Mouse (Mus musculus) intestine, postnatal 0 days (tissue): ENCODE results near the gene Mfsd4b1. TPM values are rescaled to one million over a fixed set of nuclear protein-coding genes. Genes with fewer than 3 reads are reported as not detected.
A peak's percentile ranks its signal among the peaks of the same experiment; 100 is the strongest.

Experiments used
- ATAC-seq: fragments of 200-750 bp; cut with Nextera tagmentation; 2 replicates; pipeline ENCODE4 v1.8.0; 2017; ENCODE audit warnings: mild to moderate bottlenecking, moderate TSS enrichment, moderate library complexity
- H3K27ac ChIP-seq: fragments of 300-500 bp; sonication (generic); 2 replicates; pipeline ENCODE4 v1.5.1; 2014; ENCODE audit warnings: mild to moderate bottlenecking, low read depth, low read length, moderate library complexity
- H3K27me3 ChIP-seq: fragments of 300-500 bp; sonication (generic); replicated peaks from 2 replicates; pipeline ENCODE4 v1.6.1; 2014; ENCODE audit warnings: low read length, mixed read lengths; ENCODE audit not compliant: control insufficient read depth, insufficient read depth
- H3K36me3 ChIP-seq: fragments of 300-500 bp; sonication (generic); 2 replicates; pipeline ENCODE4 v1.6.1; 2014; ENCODE audit warnings: mild to moderate bottlenecking, moderate library complexity; ENCODE audit not compliant: control insufficient read depth, insufficient read depth
- H3K4me1 ChIP-seq: fragments of 300-500 bp; sonication (generic); replicated peaks from 2 replicates; pipeline ENCODE4 v1.6.1; 2014; ENCODE audit warnings: antibody characterized with exemption, low read length, mixed read lengths; ENCODE audit not compliant: control insufficient read depth, insufficient read depth
- H3K4me2 ChIP-seq: fragments of 300-500 bp; sonication (generic); replicated peaks from 2 replicates; pipeline ENCODE4 v1.6.1; 2014; ENCODE audit warnings: low read depth, mild to moderate bottlenecking, moderate library complexity
- H3K4me3 ChIP-seq: fragments of 300-500 bp; sonication (generic); 2 replicates; pipeline ENCODE4 v1.5.1; 2014; ENCODE audit warnings: low read depth, low read length
- H3K9ac ChIP-seq: fragments of 300-500 bp; sonication (generic); 2 replicates; pipeline ENCODE4 v1.6.1; 2014; ENCODE audit warnings: mild to moderate bottlenecking, low read depth, low read length
- H3K9me3 ChIP-seq: fragments of 300-500 bp; sonication (generic); 2 replicates; pipeline ENCODE4 v1.6.1; 2016; ENCODE audit warnings: mixed run types; ENCODE audit not compliant: control insufficient read depth
- CTCF ChIP-seq: sonication (generic); IDR thresholded peaks from 2 replicates; pipeline ENCODE4 v1.5.1; 2016; ENCODE audit warnings: low read depth, mild to moderate bottlenecking, control low read depth, antibody characterized with exemption, moderate library complexity
- WGBS: fragments of 180-500 bp; shearing (Covaris S2); extraction: QIAGEN DNeasy Blood & Tissue Kit; methylation state at CpG from one replicate; pipeline ENCODE4 v1.1.7; 2014; 5-methylcytosine and 5-hydroxymethylcytosine counted together
- polyA plus RNA-seq: library from polyadenylated mRNA; unstranded; fragments of >200 nt; fragmentation: Nextera tagmentation; extraction: Ambion mirVana; gene quantifications from 2 replicates; pipeline ENCODE4 v1.2.1, GENCODE M21; 2015

Mfsd4b1 gene
- polyA plus RNA-seq, 1 experiment from 2014 or later, result 8.4 TPM

- TF ChIP-seq CTCF, result no peak
- no peak overlapping the region for H3K27ac ChIP-seq
- no peak overlapping the region for H3K4me3 ChIP-seq
- H3K9ac ChIP-seq, result no peak overlapping the region
- no peaks in the 10 kb centered on the region for H3K36me3 ChIP-seq
- H3K27me3 ChIP-seq, result no peaks in the 10 kb centered on the region
- H3K4me1 ChIP-seq, result no peaks in the 10 kb centered on the region
- no peak overlapping the region for H3K4me2 ChIP-seq
- H3K9me3 ChIP-seq, result no peaks in the 10 kb centered on the region
- ATAC-seq, result no peak
- WGBS, result 18% methylated on average over 1 of the region's 1 CpGs
Observed at GRCm38 (mm10) chr10:39961906-39962305, 63.2 kb downstream of the Mfsd4b1 start.

DNA sequence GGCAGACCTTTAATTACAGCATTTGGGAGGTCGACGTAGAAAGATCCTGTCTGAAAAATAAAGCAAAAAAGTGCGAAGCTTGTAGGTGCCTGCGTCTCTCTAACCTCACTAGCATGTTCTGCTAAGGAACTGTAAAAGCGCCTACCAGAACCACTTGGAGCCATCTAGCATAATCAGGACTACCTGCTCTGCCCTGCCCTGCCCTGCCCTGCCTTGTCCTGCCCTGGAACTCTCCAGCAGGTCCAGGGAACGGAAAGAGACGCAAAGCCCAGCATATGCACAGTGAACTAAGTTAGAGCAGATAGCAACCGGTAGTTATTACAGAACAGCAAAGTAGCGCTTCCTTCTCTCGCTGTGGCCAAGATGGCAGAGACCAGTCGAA, 64.6 kb downstream of the Mfsd4b1 start:
- Histone ChIP-seq H3K4me1 (no peaks in the 10 kb centered on the region), H3K27me3 (no peaks in the 10 kb centered on the region), H3K9me3 (no peaks in the 10 kb centered on the region), H3K4me3 (no peak overlapping the region), H3K9ac (no peak overlapping the region), H3K36me3 (no peaks in the 10 kb centered on the region), H3K27ac (no peak overlapping the region), H3K4me2 (peak overlapping the region; percentile 54)
- 36% methylated on average over 11 of the region's 11 CpGs for WGBS
- ATAC-seq, result peak; percentile 68
- TF ChIP-seq CTCF, result no peak

DNA sequence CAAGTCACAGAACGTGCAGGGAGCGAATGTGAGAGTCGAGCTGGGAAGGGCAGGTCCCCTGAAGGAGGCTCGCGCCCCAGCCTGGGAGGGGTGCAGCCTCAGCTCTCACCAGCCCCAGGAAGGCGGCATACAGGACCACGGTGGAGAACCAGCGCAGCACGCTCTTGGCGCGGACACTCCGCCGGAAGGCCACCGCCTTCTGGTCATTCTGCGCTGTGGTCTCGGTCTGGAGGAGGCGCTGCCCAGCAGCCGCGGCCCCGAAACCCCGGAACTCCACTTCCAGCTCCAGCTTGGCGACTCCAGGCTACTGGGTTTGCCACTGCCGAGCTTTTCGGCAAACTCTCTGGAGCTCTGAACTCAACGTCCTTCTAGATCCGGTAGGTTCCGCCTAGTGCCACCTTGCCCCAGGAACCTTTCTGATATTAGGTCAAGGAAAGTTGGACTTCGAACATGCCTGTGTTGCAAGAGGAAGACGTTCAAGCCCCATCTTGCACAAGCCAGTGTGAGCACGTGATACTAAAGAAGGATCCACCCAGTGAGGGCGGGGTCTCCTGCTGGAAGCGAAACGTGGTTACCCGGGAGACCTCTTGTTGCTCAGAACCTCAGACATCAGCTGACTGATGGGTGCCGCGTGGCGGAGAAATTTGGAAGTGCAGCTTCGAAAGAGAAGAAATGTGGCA, 65.2 kb downstream of the Mfsd4b1 start, which contains the start of gene Mfsd4b3:
TSS of gene Mfsd4b3 (minus strand) at position 393 of the 680 bp plus-strand sequence.
- no peaks in the 10 kb centered on the region for H3K9me3 ChIP-seq
- H3K4me3 ChIP-seq, result peak within 1 kb of the TSS; percentile 53
- ATAC-seq, result peak; percentile 94
- peak within 1 kb of the TSS; percentile 96 for H3K27ac ChIP-seq
- H3K36me3 ChIP-seq, result no peaks in the 10 kb centered on the region
- peak within 1 kb of the TSS; percentile 78 for H3K9ac ChIP-seq
- peak; percentile 92 for TF ChIP-seq CTCF
- H3K4me1 ChIP-seq, result no peaks in the 10 kb centered on the region
- peak within 1 kb of the TSS; percentile 85 for H3K4me2 ChIP-seq
- WGBS, result under 1% methylated on average over 38 of the region's 38 CpGs
- H3K27me3 ChIP-seq, result no peaks in the 10 kb centered on the region

DNA sequence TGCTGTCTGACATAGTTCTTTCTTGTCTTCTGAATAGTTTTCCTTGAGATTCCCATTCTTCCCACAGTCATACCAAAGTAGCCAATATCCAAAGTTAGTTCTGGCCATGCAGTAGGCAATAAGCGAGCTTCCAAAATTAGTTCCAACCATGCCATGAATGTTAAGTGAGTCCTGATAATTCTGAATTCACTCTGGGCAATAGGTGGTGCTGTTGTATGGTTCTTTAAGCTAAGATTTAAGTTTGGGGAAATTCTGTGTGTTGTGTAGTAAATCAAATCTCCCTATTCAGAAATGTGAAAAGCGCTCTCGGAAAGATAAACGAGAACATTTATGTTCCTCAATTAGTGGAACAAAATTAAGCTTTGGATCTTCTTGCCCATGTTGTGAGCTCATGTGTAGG, 66.8 kb downstream of the Mfsd4b1 start:
- no peak for ATAC-seq
- no peaks in the 10 kb centered on the region for H3K9me3 ChIP-seq
- no peak overlapping the region for H3K27ac ChIP-seq
- peak overlapping the region; percentile 85; the same call in 1 of the 2 replicates for H3K4me2 ChIP-seq
- peak; percentile 63 for TF ChIP-seq CTCF
- H3K4me1 ChIP-seq, result no peaks in the 10 kb centered on the region
- no peak overlapping the region for H3K9ac ChIP-seq
- WGBS, result 71% methylated on average over 4 of the region's 4 CpGs
- H3K27me3 ChIP-seq, result no peaks in the 10 kb centered on the region
- H3K36me3 ChIP-seq, result no peaks in the 10 kb centered on the region
- peak overlapping the region; percentile 53; the same call in 1 of the 2 replicates for H3K4me3 ChIP-seq

DNA sequence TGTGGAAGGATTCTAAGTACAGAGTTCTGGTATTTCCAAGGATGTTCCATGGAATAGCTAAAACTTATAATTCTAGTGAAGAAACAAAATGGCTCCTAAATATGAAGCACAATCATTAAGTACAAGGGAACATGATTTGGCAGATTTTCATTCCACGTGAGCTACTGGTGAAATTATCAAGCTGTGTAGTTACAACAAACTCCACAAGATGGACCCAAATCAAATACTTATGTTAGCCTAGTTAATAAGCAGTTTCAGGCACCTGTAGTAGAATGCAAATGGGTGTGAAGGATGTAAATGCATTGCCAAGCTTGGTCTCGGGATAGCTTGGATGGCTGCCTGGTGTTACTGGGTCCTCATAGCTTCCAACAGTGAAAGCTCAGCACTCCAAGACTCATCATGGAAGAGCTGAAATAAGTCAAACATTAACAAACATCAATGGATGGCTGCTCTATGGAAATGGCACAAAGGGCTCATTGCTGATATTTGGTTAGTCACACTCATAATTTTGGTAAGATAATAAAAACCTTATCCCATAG, 68.7 kb downstream of the Mfsd4b1 start:
- no peak for ATAC-seq
- no peak overlapping the region for H3K4me3 ChIP-seq
- H3K9ac ChIP-seq, result no peak overlapping the region
- H3K27me3 ChIP-seq, result no peaks in the 10 kb centered on the region
- no peak overlapping the region for H3K4me2 ChIP-seq
- WGBS, result 57% methylated on average over 2 of the region's 2 CpGs
- TF ChIP-seq CTCF, result peak; percentile 46
- no peaks in the 10 kb centered on the region for H3K4me1 ChIP-seq
- no peaks in the 10 kb centered on the region for H3K36me3 ChIP-seq
- H3K27ac ChIP-seq, result no peak overlapping the region
- H3K9me3 ChIP-seq, result no peaks in the 10 kb centered on the region

DNA sequence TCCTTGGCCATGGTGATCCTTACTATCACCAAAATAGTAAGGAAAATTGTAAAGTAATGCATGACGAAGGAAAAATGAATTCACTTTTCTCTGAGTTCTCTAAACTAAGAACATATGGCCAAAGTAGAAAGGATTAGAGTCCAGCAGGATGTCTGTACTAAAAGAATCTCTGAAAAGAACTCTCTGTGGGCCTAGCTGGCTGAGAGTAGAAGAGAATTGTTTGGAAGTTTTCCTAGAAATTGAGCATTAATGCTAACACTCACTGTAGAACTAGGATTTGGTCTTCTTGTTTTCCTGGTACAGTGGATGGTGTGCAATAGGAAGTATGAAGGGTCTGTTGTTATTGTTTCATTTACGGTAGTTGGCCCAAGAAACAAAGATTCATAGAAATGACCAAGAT, 69.9 kb downstream of the Mfsd4b1 start:
- no peak overlapping the region for H3K4me3 ChIP-seq
- H3K27me3 ChIP-seq, result no peaks in the 10 kb centered on the region
- no peak for ATAC-seq
- no peak overlapping the region for H3K4me2 ChIP-seq
- 76% methylated on average over 2 of the region's 2 CpGs for WGBS
- no peak for TF ChIP-seq CTCF
- H3K9me3 ChIP-seq, result no peaks in the 10 kb centered on the region
- no peak overlapping the region for H3K9ac ChIP-seq
- no peaks in the 10 kb centered on the region for H3K4me1 ChIP-seq
- H3K27ac ChIP-seq, result no peak overlapping the region
- no peaks in the 10 kb centered on the region for H3K36me3 ChIP-seq

Other genes starting within 250 kb of the Mfsd4b1 start
- 1.7 and 1.9 TPM in 2 replicates for gene Mfsd4b4, start 126.0 kb downstream of the Mfsd4b1 start, polyA plus RNA-seq
- gene Mfsd4b2, start 98.3 kb downstream of the Mfsd4b1 start, polyA plus RNA-seq, result 2.4 and 2.9 TPM in 2 replicates
- 7.8 and 9.0 TPM in 2 replicates for gene Mfsd4b3, start 65.1 kb downstream of the Mfsd4b1 start, polyA plus RNA-seq
- 0.47 and 0.52 TPM in 2 replicates for gene Mfsd4b5, start 38.6 kb downstream of the Mfsd4b1 start, polyA plus RNA-seq
- gene Slc16a10, start 117.0 kb upstream of the Mfsd4b1 start, polyA plus RNA-seq, result 57.5 and 59.5 TPM in 2 replicates
- gene Rpf2, start 221.8 kb upstream of the Mfsd4b1 start, polyA plus RNA-seq, result 36.2 and 36.6 TPM in 2 replicates
- gene Gtf3c6, start 232.8 kb upstream of the Mfsd4b1 start, polyA plus RNA-seq, result 50.7 and 64.3 TPM in 2 replicates